Mouse (Mus musculus): ENCODE measurements around the gene Mrps9. TPM values are rescaled to one million over a fixed set of nuclear protein-coding genes. Genes with fewer than 3 reads are reported as not detected.

The Mrps9 gene
- total RNA-seq, 2 experiments from 2014 or later = 55.6 to 72.3 TPM

DNA sequence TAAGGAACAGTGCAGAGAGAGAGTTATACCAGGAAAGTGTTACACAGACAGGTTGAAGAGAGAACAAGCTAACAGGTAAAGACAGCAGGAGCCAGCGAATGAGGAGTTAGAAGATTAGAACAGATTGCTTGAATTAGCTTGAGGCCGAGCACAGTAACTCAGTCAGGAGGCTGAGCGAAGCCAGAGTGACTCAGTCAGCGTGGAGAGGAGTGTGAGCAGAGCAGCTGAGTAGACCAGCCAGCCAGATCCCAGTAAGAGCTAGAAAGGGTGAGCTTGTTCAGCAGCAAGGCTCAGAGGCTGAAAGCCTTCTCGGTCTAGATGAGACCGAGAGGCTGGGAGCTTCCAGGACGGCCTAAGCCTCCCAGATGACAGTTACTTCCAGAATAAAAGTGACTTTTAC, 55.7 kb downstream of the Mrps9 start:
- DNase-seq = no peak

DNA sequence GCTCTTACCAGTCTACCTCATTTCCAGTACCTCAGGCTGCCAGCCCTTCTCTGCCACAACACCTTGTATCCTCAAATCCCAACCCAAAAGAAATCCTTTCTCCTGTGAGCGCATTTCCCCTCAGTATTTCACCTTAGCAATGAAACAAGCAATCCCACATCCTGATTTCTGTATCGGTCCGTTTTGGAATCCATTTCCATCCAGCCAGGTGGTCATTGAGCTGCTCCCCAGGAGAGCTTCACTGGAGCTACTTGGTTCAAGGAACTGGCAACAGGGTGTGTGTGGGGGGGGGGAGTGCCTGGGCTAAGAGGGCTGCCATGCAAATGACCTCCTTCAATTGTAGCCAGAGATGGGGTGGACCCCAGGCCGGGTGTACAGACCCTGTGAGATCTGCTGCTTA, 56.1 kb downstream of the Mrps9 start:
- no peak for DNase-seq

DNA sequence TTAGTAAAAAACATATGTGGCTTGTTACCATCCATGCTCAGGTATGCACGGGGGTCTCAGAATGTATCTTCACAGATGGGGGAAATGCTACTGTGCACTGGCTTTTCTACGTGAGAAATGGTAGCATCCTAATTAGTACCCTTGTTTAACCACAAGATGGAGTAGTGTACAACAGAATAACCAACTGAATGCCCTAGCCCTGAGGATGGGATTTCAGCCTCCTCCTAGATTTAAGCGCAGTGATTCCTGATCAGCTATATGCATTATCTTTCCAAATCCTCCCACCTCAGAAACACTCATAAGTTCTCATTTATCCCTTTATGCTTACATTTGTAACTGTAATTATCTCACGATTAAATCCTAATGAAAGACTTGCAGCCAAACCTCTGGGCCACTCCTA, 64.0 kb downstream of the Mrps9 start:
- no peak for DNase-seq

DNA sequence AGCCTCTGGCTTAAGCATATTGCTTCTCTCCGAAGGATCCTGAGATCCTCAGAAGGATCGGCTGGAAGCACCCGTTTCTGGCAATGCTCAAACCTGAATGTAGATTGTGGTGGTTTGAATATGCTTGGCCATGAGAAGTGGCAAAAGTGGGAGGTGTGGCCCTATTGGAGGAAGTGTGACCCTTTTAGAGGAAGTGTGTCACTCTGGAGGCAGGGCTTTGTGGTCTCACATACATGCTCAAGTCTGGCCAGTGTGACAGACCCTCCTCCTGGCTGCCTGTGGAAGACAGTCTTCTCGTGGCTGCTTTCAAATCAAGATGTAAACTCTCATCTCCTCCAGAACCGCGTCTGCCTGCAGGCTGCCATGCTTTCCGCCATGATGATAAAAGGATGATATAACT, 65.7 kb downstream of the Mrps9 start:
- no peak for DNase-seq

DNA sequence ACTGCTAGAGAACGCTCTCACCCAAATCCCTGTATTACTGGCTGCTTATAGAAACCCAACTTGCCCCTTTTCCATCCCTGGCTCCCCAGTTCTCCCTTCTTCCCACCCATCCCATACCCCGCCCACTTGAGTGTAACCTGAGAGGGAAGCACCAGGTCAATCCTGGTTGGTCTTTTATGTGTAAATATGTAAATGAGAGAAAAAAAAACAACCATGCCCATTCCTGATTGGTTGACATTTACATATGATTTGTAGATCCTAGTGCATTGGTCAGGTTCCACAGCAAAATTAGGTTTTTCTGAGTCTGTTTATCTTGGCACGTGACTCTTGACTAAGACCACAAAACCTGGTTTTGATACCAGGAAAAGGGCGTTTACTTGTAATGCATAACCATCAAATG, 66.9 kb downstream of the Mrps9 start:
- no peak for DNase-seq

DNA sequence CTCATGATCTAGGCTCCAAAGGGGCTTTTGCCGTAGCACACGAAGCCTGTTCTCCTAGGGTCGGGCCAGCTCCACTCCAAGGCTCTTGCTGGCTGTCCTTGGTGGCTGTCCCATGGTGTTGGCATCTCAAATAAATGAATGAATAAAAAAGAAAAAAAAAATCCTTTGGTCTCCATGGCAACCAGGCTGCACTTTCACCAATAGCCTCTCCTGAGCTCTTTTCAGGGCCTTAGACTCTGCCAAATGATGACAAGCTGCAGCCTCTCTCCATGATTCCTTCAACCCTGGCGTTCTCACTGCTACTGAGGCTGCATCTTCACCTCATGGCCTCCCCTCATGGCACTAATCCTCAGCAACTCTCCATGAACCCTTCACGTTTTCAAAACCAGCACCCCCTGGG, 72.9 kb downstream of the Mrps9 start:
- no peak for DNase-seq

DNA sequence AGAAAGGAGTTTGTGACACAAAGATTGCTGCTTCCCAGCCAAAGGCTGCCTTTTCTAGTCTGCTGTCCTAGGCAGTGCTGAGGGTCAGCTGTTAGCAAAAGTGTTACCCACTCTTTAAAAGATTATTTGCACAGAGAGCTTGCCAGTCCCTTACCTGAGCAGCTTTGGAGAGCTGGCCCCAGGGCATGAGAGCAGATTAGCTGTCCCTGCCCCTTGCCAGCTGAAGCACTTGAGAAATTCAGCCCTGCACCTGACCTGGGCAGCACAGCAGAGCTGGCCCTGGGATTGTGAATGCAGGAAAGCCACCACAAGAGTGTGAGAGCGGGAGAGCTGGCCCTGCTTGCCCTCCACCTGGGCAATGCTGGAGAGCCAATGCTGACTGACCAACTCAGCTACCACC, 82.6 kb downstream of the Mrps9 start:
- DNase-seq = peak in 1 of 2 experiments; percentile 3

DNA sequence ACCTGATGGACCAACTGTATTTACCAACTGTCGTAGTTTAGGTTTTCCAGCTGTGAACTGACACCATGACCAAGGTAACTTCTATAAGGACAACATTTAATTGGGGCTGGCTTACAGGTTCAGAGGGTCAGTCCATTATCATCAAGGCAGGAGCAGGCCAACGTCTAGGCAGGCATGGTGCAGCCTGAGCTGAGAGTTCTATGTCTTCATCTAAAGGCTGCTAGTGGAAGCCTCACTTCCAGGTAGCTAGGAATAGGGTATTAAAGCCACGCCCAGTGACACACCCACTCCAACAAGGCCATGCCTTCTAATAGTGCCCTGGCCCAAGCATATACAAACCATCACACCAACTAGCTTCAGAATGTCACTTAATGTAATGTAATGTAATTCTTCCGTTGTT, 97.5 kb downstream of the Mrps9 start:
- DNase-seq = no peak

DNA sequence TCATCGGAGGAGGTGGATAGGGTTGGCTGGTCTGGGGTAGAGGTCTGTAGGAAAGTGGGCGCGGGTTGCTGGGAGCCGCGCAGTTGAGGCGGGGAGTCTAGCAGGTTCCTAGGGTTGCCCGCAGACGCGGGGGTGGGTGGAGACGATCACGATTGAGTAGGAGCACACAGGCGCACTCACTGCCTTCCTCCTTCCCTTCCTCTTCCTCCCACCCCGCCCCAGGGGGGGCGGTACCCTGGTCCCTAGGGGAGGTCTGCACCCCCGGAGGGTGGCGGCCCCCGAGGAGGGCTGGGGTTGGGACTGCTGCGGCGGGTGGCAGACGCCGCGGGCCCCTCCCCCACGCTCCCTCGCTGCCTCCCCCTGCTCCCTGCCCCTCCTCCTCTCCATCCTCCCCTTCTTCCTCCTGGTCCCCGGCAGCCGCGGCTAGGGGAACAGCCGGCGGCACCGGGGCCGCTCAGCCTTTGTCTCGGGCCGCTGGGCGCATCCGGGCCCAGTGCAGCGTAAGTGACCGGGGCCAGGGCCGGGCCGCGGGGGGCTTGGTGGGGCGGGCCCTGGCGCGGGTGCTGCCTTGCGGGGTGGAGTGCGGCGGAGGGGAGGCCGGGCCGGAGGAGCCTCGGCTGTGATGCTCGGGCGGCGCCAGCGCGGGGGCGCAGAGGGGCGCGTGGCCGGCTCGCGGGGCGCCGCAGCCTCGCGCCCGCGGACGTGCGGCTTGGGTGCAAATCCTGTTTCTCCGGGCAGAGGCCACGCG, 101.9 kb downstream of the Mrps9 start, which contains the start of gene Gpr45:
Gpr45 (plus strand) TSS at position 139 of the 748 bp plus-strand sequence.
- DNase-seq = peak; percentile 16 to 41

DNA sequence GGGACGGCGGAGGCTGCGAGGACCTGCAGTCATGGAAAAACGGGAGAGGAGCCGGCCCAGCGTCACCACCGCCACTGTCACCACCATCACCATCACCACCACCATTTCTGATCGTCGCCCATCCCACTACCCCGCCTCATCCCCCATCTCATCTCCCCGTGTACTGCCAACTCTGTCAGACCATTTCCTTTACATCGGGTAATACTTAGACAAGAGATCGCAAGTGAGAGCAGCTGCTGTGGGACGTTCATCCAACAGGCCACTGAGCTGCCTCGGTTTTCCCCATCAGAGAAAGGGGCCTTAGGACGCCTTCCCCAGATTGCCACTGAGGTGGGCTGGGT, 102.4 kb downstream of the Mrps9 start:
- DNase-seq = no peak

Other genes starting within 250 kb of the Mrps9 start
- under 1 TPM in 1 of 2 experiments, not detected in 1; 0.07 TPM for gene Pou3f3, start 155.5 kb upstream of the Mrps9 start, total RNA-seq (2021)
- 1 to 10 TPM; 2.4 to 3.0 TPM for gene Gpr45, start 101.6 kb downstream of the Mrps9 start, total RNA-seq (2021)
- 10 to 100 TPM; 27.9 to 35.8 TPM for gene Tgfbrap1, start 247.4 kb downstream of the Mrps9 start, total RNA-seq (2021)
- gene AI597479, start 247.5 kb downstream of the Mrps9 start, total RNA-seq (2021) = 10 to 100 TPM; 17.5 to 18.7 TPM